Mouse (Mus musculus): ENCODE measurements around the gene Syne1. TPM values are rescaled to one million over a fixed set of nuclear protein-coding genes. Genes with fewer than 3 reads are reported as not detected.
A peak's percentile ranks its signal among the peaks of the same experiment; 100 is the strongest.

Gene Syne1
- total RNA-seq, 2 experiments from 2014 or later: 36.1 to 41.6 TPM

DNA sequence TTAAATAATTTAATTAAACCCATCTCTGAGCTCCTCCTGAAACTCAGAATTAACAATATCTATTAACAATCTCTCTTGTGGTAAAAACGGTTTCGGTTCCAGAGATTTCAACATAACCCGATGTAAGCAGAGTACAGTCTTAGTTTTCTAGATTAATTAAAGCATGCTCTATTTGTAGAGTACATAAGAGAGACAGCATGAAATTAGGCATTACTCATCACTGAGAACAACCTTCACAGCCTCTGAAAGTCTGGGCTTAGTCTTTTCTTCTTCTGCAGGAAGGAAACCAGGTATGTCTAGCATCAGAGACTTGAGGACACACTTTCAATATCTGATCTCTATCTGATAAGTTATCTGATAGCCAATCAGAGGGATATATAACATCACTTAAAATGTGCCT, 29.0 kb downstream of the Syne1 start:
- ATAC-seq (replicated peaks; ENCODE audit: poor library complexity): no peak

DNA sequence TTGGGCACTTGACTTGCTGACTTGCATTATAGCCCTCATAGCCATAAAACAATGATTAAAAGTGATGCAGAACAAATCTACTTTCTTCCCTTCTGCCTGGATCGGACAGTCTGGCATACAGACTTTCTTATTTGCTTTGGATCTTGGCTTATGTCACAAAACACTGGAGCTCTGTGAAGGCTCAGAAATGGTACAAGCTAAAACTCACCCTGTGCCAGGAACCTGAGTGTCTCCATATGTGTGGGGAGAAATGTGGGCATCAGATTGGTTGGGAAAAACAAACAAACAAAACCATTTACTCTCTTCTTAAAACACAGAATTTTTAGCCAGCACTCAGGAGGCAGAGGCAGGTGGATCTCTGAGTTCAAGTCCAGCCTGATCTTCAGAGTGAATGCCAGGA, 30.6 kb downstream of the Syne1 start:
- ATAC-seq (replicated peaks; ENCODE audit: poor library complexity): no peak

DNA sequence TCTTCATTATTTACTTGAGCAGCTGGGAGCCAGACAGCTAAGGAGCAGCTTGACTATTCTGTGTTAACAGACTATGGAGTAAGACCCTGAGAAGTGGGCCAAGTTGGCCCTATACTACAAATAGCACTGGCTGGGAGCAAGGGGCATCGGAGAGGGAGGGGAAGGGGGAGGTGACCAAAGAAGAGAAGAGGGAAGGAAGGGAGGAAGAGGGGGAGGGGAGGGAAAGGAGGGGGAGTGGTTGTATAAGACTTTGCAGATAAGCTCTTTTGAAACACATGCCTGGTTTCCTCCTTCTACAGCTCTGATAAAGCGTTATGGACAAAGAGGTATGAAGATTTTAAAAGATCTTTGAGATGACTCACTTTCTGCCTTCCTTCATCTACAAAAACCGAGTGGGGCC, 36.0 kb downstream of the Syne1 start:
- ATAC-seq (replicated peaks; ENCODE audit: poor library complexity): peak; percentile 67

DNA sequence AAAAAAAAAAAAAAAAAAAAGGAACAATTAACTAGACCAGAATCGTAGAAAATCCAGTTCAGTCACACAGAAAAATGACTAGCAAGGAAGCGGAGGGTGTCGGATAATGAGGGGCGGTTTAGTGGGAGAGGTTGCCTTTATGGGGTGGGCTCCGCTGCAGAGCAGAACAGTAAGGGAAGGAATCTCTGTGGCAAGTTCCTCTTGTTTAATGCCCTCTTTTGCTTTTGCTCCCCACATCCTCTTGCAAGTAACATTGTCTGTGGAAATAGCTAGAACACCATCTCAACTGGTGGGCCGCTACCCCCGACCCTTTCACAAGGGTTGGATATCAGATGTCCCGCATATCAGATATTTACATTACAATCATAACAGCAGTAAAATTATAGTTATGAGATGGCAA, 37.1 kb downstream of the Syne1 start:
- peak; percentile 68 for ATAC-seq (replicated peaks; ENCODE audit: poor library complexity)

DNA sequence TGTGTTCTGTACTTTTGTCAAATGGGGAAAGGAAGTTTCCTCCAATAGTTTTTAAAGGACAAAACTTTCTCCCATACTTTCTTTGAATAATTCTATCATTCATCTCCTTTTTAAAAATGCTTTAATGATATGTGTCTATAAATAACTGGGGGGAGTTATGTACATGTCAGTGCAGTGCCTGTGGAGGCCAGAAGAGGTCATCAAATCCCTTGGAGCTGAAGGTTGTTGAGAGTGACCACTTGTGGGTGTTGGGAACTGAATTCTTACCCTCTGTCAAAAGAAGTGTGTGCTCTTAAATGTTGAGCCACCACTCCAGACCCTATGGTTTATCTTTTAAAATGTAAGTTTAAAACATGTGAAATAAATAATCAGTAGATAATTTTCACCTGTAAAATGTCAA, 39.0 kb downstream of the Syne1 start:
- ATAC-seq (replicated peaks; ENCODE audit: poor library complexity): peak; percentile 65

DNA sequence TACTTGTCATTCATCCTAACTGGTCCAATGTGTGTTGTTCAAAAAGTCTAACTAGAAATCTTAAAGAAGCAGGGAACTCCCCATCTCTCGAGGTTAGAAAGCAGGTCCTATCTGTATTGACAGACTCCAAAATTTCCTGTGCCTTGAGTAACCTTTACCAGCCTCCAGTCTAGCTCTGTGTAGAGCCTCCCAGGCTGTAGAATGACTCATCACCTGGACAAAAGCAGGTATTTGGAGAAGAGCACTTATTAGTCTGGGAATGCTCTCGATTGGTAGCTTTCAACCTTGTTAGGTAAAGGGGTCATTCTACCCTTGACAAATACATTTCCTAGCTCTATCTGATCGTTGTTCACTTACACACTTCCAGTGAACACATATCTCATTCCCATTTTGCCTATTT, 39.9 kb downstream of the Syne1 start:
- ATAC-seq (replicated peaks; ENCODE audit: poor library complexity): no peak

DNA sequence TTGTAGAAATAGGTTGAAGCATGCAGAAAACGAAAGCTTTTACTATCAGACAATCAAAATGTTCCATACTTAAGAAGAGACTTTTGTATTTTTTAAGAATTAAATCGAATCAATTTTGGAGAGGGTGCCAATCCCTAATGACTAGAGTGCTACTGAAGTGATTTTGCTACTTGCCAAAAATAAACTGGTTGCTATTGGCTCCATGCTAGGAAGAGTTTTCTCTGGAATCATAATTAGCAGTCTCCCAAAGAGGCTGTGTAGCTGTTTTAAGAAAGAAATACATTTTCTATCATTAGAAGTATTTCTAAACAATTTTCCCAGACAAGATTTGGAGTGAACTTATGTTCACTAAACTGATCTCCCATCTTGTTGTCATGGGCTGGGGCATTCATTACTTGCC, 43.8 kb downstream of the Syne1 start:
- ATAC-seq (replicated peaks; ENCODE audit: poor library complexity): no peak

DNA sequence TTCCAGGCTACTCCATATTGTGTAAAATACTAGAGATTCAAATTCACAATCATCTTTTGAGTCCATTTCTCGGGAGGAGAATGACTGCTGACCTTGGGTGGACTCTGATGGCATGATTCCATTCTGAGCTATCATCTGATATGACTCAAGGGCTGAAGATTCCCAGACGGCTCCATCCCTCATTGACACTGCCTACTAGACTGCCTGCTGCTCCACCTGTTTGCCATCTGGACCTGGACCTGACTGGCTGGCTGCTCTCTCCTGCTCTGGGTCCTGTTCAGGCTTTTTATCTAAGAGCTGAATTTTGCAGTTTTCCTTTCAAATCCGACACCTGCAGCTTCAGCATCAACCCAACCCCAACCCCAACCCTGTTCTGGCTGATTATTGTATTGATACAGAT, 46.5 kb downstream of the Syne1 start:
- ATAC-seq (replicated peaks; ENCODE audit: poor library complexity): no peak

DNA sequence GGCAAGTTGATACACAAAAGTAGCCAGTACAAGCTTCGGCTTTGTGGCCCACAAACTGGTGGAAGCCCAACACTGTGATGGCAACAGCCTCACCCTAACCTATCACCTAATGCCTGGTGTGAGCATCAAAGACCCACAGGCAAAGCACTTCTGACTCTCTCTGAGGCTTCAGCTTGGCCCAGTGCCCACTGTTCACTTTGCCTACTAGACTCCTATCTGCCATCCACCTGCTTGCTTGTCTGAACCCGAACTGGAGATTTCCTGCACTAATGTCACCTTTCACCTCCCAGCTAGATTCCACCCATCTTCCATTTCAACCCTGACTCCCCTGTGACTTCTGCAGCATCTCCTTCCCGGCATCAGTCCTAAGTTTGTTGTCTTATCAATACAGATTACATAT, 47.4 kb downstream of the Syne1 start:
- no peak for ATAC-seq (replicated peaks; ENCODE audit: poor library complexity)

DNA sequence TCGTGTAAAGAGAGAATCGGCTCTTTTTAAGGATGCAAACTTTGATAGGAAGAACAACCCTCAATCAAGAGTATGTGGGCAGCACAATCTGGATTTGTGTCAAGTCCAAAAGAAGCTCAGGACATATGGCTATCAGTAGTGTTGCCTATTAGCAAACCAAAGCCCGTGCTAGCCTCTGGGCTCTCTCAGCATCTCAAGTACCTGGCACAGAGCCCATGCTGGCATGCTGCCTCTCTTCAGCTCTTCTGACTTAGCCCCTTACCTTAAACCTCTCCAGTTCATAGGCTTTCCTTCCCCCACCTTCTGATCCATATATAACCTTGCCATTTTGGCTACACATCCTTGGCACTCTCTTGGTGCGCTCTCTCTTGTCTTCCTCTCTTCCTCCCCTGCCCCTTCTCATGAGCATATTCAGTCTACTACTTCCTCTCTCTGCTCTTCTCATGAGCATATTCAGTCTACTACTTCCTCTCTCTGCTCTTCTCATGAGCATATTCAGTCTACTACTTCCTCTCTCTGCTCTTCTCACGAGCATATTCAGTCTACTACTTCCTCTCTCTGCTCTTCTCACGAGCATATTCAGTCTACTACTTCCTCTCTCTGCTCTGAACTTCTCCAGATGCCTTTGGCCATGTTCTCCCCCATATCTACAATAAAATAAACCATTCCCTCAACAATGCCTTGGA, 51.5 kb downstream of the Syne1 start:
- peak; percentile 63 for ATAC-seq (replicated peaks; ENCODE audit: poor library complexity)

DNA sequence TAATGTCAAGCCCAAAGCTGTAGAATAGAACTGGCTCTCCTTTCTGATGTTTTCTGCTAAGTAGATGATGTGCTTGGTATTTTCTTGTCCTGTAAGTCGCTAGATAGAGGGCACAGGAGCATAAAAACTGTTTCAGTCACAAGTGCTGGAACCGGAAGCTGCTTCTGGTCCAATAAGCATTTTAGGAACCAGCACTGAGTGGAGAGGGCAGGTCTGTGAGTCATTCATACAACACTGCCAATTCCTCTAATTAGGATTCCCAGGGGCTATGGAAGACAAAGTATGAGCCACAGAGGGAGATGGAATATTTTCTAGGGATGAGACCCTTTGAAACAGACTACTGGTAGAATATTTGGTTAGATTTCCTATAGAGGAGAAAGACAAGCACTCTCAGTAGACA, 53.4 kb downstream of the Syne1 start:
- no peak for ATAC-seq (replicated peaks; ENCODE audit: poor library complexity)

DNA sequence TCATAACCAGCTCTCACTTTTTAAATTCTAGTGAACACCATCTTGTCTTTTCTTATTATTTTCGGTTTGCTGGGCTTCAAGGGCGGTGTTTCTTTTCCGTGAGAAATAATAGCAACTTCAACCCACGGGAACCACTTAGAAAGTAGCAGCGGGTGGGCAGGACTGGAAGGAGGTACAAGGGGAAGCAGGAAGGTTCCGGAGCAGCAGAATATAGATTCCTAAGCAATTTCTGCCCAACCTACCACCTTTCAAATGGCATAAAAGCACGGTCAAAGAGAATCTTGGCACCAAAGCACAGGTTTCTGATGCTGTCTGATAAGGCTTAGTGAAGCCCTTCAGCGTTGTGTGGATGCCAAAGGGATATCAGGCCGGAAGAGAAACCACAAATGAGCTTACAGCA, 60.2 kb downstream of the Syne1 start:
- no peak for ATAC-seq (replicated peaks; ENCODE audit: poor library complexity)

DNA sequence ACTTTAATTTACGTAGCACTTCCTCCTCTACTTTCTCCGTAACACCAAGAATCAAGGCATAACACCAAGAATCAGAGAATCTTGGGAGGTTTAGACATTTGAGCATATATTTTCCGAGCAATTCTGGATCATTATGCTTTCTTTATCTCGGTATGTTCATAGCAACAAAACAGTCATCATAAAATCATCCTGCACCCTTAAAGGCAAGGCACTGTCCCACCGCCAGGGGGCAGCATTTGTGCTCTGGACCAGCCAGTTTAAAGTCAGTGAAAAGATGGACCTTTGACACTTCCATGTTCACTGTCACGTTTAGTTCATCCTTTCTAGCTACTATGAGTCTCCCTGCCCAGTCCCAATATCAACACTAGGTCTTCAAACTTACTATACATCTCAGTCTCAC, 61.3 kb downstream of the Syne1 start:
- ATAC-seq (replicated peaks; ENCODE audit: poor library complexity): peak; percentile 64

DNA sequence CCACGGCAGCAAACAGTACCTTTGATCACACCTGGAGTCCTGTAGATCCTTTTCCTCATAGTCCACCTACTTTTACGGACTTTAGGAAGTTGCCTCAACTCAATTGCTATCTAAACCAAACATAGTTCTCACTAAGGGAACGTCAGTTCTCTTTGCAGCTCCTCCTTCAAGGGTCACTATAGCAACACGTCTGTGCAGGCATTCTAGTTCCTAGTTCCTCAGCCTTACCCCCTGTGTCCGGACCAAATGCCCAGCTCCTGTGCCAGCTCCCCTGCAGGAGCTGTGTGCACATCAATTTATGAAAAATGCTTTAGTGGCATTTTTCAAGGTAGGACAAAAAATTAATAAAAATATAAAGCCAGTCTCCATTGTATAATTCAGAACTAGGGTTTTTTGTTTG, 63.2 kb downstream of the Syne1 start:
- 0 out of 2 replicates have a peak, but pooled peaks have one; percentile 23 for ATAC-seq (replicated peaks; ENCODE audit: poor library complexity)

DNA sequence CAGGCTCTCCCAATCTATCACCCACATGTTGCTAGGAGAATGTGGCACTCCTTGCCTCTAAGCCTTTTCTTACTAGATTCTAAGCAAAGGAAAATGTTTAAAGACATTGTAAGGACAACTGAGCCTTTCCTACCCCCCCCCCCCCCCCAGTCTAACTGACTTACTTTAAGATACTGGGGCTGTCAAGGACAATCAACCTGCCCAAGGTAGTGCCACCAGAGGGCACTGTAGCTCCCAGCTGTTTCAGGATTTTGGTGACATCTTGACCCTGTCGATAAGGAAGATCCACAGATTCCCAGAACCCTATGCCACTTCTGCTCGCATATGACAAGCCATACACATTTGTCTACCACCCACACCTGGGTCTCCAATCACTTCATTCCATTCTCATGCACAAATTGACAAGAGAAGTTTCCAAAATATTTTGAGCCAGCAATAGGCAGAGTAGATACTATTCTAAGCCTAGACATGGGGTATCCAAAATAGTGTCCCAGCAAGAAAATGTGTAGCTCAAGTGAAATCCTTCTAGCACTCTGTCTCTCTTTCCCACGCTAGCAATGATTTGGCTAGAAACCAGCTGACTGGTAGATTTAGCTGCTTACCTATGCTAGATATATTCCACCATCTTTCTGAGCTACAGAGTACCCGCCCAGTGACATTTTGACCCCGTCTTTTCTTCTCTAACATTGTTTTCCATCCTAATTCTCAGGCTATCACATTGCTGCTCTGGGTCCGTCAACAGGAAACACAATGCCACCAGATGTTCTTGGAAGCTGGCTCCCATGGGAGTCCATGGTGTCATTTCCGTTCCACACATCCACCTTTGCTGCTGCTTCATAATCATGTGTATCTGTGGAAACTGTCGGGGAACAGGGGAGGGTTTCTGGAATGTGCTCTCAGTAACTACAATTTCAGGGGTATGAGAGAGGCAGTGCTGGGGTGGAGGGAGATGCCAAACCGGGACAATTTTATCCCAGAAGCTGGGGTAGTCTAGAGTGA, 70.4 kb downstream of the Syne1 start:
- ATAC-seq (replicated peaks; ENCODE audit: poor library complexity): peak; percentile 73

DNA sequence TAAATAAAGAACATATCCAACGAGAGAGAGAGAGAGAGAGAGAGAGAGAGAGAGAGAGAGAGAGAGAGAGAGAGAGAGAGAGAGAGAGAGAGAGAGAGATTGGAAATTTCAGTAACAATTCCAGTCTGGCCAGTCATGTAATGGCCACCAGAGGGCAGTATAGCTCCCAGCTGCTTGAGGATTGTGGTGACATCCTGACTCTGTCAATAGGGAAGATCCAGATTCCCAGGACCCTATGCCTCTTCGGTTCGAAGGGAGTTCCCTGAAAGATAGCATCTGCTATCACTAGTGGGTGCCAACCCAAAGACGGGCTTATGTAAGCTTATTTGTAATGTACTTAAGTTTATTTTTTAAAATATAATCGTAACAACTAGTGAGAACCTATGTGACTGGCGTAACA, 71.2 kb downstream of the Syne1 start:
- ATAC-seq (replicated peaks; ENCODE audit: poor library complexity): peak; percentile 78

DNA sequence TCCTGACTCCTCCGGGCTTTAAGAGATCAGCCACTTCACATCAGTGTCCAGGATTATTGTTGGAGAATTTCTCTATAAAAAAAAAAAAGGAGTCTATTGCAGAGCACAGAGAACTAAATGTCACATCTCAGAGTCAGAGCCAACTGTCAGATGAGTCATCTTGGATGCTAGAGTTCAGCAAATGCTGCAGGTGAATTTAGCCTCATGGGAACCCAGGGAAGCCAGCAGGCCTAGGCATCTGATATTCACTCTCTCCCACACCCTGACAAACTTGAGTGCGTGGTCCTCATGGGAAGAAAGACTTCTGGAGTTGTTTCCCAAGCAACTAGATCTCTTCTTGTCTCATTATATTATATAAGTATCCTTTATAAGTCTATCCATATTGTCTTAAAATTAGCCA, 82.6 kb downstream of the Syne1 start:
- no peak for ATAC-seq (replicated peaks; ENCODE audit: poor library complexity)

DNA sequence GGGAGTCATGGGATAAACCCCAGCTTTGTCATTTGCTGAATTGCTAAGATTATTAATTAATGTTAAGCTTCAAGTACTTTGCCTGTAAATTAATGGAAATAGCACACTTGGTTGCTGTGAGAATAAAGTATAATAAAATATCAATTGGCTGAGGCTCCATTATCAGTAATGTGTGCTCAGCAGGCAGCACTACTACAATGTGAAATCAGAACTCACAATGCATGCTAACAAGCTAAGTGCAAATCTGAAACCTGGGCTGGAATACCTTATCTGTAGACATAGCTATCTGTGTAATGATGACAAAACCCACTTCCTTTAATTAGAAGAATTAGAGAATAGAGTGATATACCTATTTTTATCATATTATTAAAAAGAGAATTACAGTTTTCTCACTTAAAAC, 97.5 kb downstream of the Syne1 start:
- ATAC-seq (replicated peaks; ENCODE audit: poor library complexity): no peak

DNA sequence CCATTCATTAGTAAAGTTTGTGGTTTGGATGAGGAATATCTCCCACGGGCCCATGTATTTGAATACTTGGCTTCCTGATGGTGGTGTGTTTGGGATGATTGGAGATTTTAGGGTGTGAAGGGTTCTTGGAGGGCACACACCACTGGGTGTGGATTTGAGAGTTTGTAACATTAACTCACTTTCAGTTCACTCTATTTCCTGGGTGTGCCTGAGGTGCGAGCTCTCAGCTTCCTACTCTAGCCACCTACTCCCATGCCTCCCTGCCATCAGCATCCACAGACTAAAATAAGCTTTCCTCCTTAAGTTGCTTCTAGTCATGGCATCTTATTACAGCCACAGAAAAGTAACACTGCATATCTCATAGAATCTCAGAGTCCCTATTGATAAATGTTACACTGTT, 101.3 kb downstream of the Syne1 start:
- ATAC-seq (replicated peaks; ENCODE audit: poor library complexity): no peak

DNA sequence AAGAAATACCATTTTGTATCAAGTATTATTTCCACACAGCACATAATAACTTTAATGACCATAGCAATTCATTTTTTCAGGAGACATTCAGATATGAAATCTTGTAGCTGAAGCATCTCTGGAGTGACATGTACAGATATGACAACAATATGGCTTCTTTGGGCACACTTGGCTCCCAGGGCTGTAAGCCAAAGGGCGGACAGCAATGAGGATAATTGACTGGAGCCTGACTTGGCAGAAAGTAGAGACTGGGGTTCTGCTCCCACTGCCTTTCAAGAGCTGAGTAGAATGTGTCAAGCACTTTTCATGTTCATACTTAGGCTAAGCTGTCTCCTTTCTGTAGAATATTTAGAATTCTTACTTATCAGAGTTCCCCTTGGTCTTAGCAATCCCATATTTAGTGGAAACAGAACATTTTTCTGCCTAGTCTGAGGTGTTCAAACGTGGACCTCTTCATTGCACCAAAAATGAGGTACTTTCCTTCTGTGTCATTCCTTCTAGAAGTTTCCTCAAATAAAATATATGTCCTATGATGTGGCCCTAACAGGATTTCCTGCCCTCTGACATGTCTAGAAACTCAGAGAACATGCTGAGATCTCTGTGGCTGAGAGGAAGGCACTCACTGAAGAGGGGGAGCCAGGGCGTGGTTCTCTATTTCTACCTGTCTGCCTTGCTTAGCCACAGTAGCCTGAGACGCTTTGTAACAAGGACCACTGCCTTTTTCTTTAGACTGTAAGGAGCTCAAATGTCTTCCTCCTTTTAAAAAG, 103.1 kb downstream of the Syne1 start:
- ATAC-seq (replicated peaks; ENCODE audit: poor library complexity): no peak

DNA sequence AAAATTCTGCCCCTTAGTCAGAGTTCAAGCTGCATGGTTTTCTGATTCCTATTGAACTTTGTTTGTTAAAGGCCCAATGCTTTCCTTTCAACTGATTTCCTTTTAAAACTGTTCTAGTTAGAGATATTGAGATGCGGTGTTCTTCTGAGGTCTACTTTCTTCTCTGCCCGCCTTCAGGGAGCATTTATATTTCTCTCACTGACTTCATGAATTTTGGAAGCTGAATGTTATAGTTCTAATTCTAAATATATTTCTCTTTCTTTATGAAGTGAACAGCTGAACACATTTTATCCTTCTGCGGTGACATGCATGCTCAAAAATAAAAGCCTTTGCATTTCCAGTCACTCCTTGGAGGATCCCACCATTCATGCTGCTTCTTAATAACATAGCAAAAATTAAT, 106.0 kb downstream of the Syne1 start:
- no peak for ATAC-seq (replicated peaks; ENCODE audit: poor library complexity)

Measured in megakaryocyte progenitor cell, adult 5-6 weeks (primary cell).